Mouse (Mus musculus) thymus, postnatal 4 days (tissue): ENCODE data around the gene Ldah.
"Not testable (repeated sequence)": the region's sequence is repeated elsewhere in the genome, so short reads cannot be mapped to it uniquely, and the experiment has no call there.

Source experiments
- DNase-seq: peaks from one replicate; pipeline ENCODE4 v3.0.0; 2021

Ldah gene

GRCm38 (mm10) chr12:8207978-8208403 is at the start of gene Ldah:
Gene Ldah, plus strand, starts transcription at chr12:8208107.
- peak; percentile 96 for DNase-seq

GRCm38 (mm10) chr12:8167743-8168142 is 40.2 kb upstream of the Ldah start:
- DNase-seq = no peak

- no peak for DNase-seq
Measured at GRCm38 (mm10) chr12:8180921-8181320, 27.0 kb upstream of the Ldah start.

- no peak for DNase-seq
Measured at GRCm38 (mm10) chr12:8181744-8182143, 26.2 kb upstream of the Ldah start.

GRCm38 (mm10) chr12:8184518-8184917 is 23.4 kb upstream of the Ldah start:
- no peak for DNase-seq

DNA sequence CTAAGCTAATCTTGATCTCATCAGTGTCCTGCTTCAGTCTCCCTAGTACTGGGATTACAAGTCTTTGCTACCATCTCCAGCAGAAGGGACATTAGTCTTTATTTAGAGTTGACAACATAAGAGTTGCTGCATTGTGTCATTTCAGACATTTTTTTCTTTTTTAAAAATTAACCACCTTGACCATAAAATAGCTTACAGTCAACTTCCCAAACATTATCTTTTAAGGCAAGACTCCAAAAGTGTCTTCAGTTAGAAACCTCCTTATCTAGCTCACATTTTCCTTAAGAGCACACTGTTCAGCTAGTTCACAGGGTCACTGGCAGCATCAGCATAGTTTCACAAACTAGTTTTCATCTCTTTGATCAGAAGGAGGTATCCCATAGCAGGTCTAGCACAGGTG is 19.7 kb upstream of the Ldah start:
- no peak for DNase-seq

GRCm38 (mm10) chr12:8188796-8189535 is 18.9 kb upstream of the Ldah start:
- not testable (repeated sequence) for DNase-seq

DNA sequence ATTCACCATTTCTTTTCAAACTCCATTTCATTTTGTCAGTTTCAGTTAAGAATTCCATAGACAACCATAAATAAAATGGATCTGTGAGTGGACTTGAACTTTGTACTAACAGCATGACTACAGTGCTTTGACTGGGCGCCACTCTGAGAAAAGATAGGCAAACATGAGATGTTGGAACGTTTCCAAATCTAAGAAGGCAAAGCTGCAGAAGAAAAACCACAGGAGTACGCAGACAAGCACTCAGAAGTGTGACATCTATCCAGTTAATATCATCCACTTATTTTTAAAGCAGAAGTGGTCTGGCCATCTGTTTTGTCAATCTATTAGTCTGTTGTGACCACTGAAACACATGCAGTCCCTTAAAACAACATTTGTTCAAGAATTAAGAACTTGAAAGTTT is 18.2 kb upstream of the Ldah start:
- no peak for DNase-seq

GRCm38 (mm10) chr12:8205721-8206120 is 2.2 kb upstream of the Ldah start:
- DNase-seq = no peak

DNA sequence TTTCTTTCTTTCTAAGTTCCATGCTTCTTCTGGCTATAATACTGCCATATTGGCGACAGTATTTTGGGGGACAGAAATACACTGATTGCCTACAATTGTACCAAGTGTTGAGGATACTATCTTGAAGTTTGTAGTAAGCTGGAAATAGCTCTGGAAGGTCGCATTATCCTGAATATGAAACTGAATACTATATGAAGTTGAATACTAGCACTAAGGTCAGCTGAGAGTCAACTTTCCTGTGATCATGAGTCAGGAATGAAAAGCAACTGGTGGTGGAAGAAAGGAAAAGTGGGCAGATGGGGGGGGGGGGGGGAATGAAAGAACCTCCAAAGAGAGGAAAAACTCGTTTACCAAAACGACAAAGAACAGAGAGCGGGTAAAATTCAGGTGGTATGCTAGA is 329 bp upstream of the Ldah start:
- DNase-seq = no peak

GRCm38 (mm10) chr12:8216392-8217280 is 8.7 kb downstream of the Ldah start:
- no peak for DNase-seq

DNA sequence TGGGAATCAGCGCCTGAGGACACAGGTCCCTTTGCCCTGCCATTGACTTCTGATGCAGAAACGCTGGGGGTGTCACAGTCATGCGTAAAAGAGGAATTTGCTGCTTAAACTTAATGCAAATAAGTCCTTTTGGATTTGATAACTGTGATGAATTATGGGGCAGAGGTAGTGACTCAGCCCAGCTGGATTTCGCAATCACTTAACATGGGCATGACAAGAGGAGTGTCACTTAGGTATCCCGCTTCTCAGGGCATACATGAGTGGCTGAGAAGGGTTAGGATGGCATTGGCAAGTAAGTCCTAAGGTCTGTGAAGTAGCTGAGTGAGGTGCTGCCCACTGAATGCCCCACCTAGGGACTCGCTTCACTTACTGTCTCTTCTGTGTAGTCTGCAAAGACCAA is 15.1 kb downstream of the Ldah start:
- DNase-seq = no peak

- no peak for DNase-seq
Measured at GRCm38 (mm10) chr12:8231101-8231500, 23.2 kb downstream of the Ldah start.

DNA sequence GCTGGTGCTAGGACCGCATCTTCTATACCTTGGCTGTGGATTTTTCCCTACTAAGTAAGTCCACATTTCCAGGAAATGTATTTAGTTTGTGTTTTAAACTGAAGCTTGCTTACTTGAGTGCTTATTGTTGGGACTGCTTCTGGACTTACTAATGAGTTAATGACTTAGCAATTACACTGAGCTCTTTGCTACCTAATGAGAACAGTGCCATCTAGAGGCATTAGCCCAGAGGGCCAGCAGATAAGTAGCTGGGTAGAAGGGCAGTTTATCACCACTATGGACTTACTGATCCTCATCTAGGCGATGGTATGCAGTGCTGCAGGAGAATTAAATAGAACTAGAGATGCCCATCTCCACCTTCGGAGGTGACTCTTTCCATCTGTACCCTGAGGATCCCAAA is 24.8 kb downstream of the Ldah start:
- DNase-seq = no peak

DNA sequence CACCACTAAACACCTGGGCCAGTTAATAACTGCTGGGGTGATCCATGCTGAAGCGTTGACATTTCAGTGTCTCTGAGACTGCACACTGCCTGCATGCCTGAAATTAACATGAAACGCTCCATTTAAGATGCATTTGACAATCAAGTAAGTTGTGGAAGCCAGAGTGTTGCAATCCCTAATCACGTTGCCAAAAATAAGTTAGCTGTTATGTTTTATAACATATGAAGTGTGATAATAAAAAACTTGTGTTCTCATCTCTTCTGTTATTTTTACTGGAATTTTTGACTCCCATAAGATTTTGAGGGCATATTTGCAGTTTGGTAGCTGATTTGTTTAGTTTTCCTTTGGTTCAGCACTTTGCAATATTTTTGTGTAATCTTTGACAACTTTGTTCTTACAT is 34.3 kb downstream of the Ldah start:
- DNase-seq = no peak

- no peak for DNase-seq
Measured at GRCm38 (mm10) chr12:8244746-8245145, 36.8 kb downstream of the Ldah start.

- no peak for DNase-seq
Measured at GRCm38 (mm10) chr12:8260297-8260696, 52.4 kb downstream of the Ldah start.

DNA sequence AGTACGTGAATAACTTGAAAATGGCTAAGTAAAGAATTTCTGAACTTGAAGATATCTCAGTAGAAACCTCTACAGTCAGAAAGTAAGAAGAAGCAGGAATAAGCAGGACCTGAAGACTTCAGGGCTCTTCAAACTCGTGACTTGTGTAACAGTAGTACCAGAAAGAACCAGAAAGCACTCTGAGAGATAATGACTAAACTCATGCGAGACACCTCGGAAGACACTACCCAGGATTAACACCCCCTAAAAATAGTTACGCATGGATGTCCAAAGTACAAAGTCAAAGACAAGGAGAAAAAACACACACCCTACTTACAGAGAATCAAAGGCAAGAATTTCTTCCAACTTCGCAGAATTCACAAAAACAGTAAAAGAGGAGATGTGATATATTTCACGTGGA is 58.4 kb downstream of the Ldah start:
- DNase-seq = no peak

- no peak for DNase-seq
Measured at GRCm38 (mm10) chr12:8269627-8270026, 61.7 kb downstream of the Ldah start.

GRCm38 (mm10) chr12:8271405-8271804 is 63.5 kb downstream of the Ldah start:
- DNase-seq = no peak

GRCm38 (mm10) chr12:8273471-8274171 is 65.7 kb downstream of the Ldah start:
- no peak for DNase-seq

DNA sequence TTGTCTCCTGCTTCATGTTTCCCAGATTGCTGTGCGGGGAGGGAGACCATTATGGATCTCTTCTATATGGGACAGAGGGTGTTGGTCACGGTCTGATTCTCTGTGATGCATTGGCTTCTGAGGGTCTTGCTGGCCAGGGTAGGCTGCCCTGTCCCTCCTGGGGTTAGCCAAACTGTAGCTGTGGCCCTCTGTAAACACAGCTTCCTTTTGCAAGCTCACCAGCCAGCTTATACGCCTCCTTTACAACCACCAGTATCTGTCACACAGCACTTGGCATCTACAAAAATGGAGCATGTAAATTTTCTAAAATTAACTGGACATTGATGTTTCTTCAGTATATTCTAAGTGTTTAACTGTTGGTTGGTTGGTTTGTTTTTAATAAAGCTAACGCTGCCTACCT is 67.5 kb downstream of the Ldah start:
- no peak for DNase-seq

DNA sequence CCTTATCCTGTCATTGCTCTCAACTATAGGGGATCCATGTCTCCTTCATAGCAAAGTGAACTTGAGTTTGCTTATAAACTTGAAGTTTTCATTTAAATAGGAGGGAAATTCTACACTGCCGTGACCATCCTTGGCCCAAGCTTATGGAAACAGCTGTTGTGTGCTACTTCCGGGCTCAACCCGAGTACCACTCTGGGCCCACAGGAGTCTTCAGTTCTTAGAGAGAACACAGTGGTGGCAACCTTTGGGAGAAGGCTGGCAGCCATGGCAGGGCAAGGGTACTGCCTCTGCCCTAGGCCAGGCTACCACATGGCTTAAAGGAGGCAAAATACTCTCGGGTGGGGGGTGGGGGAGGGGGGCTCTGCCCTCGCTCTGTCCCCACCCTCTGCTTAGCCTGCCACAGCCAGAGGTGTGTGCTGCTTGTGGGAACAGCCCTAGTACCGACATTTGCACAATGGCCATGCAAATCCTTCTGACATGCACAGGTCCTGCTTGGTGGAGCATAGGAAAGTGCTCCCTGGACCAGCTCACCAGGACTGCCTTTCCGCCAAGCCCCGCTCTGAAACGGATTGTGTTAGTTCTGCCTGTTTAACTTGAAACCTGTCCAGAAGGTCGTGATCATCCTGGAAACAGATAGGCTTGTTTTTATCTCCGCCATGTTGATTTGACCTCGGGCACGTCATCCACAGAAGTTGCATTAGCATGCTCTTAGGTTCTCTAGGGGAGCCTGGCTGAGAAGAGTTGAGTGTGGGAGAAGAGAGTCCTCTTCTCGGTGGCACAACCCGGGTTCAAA is 73.5 kb downstream of the Ldah start:
- no peak for DNase-seq
